Mouse (Mus musculus) MEL (cell line): ENCODE results near the gene Nck1. TPM values are rescaled to one million over a fixed set of nuclear protein-coding genes. Genes with fewer than 3 reads are reported as not detected.

Source experiments
- DNase-seq: peaks from one replicate; pipeline ENCODE4 v3.0.0; 2011; ENCODE audit warnings: low read depth, low spot score
- H3K27ac ChIP-seq: 2 replicates; pipeline ENCODE4 v1.5.1; 2012; ENCODE audit warnings: low read depth, mild to moderate bottlenecking, control low read depth, low read length, moderate library complexity; ENCODE audit not compliant: control insufficient read depth
- H3K27me3 ChIP-seq, 2 experiments: fragments of 150-350 bp in 1 of 2; sonication (generic) in 1 of 2; 2 replicates each; pipeline ENCODE4 v1.6.1; 2012; ENCODE audit warnings: low read length in 2 of 2, mild to moderate bottlenecking in 2 of 2, improper control_type of control experiment in 1 of 2, moderate library complexity in 1 of 2; ENCODE audit not compliant: insufficient read depth in 2 of 2, control insufficient read depth in 1 of 2
- H3K36me3 ChIP-seq, 2 experiments: 2 replicates each; pipeline ENCODE4 v1.6.1; 2012 to 2014; ENCODE audit warnings: low read length in 2 of 2, improper control_type of control experiment in 1 of 2, inconsistent platforms in 1 of 2, mild to moderate bottlenecking in 1 of 2; ENCODE audit not compliant: insufficient read depth in 2 of 2, control insufficient read depth in 1 of 2
- H3K4me1 ChIP-seq, 2 experiments: fragments of 150-350 bp in 1 of 2; sonication (generic) in 1 of 2; 2 replicates each; pipeline ENCODE4 v1.6.1; 2012; ENCODE audit warnings: low read length in 2 of 2, improper control_type of control experiment in 1 of 2, mild to moderate bottlenecking in 1 of 2; ENCODE audit not compliant: insufficient read depth in 2 of 2, control insufficient read depth in 1 of 2
- H3K4me3 ChIP-seq, 2 experiments: fragments of 150-350 bp in 1 of 2; sonication (generic) in 1 of 2; 2 replicates each; pipeline ENCODE4 v1.5.1; 2012; ENCODE audit warnings: low read depth in 2 of 2, low read length in 2 of 2, mild to moderate bottlenecking in 2 of 2, moderate library complexity in 2 of 2, control low read depth in 1 of 2, improper control_type of control experiment in 1 of 2; ENCODE audit not compliant: control insufficient read depth in 1 of 2, insufficient read depth in 1 of 2
- H3K79me2 ChIP-seq: 2 replicates; pipeline ENCODE4 v1.6.1; 2012; ENCODE audit warnings: mild to moderate bottlenecking, low read length, moderate library complexity; ENCODE audit not compliant: control insufficient read depth, poor library complexity, insufficient read depth
- H3K9ac ChIP-seq: 2 replicates; pipeline ENCODE4 v1.6.1; 2012; ENCODE audit warnings: low read depth, mild to moderate bottlenecking, control low read depth, low read length, moderate library complexity; ENCODE audit not compliant: control insufficient read depth, poor library complexity, severe bottlenecking
- H3K9me3 ChIP-seq: fragments of 150-350 bp; sonication (generic); replicated peaks from 2 replicates; pipeline ENCODE4 v1.6.1; 2012; ENCODE audit warnings: mild to moderate bottlenecking, low read length, improper control_type of control experiment, moderate library complexity; ENCODE audit not compliant: insufficient read depth
- BHLHE40 ChIP-seq: IDR thresholded peaks from 2 replicates; pipeline ENCODE4 v1.6.1; 2012; ENCODE audit warnings: low read depth, mild to moderate bottlenecking, inconsistent platforms, low read length, improper control_type of control experiment, borderline replicate concordance
- CHD1 ChIP-seq: IDR thresholded peaks from 2 replicates; pipeline ENCODE4 v1.6.1; 2012; ENCODE audit warnings: low read depth, mild to moderate bottlenecking, inconsistent platforms, low read length, improper control_type of control experiment
- CHD2 ChIP-seq: IDR thresholded peaks from 2 replicates; pipeline ENCODE4 v1.6.1; 2011; ENCODE audit warnings: low read length, improper control_type of control experiment
- E2F4 ChIP-seq: IDR thresholded peaks from 2 replicates; pipeline ENCODE4 v1.6.1; 2011; ENCODE audit warnings: low read depth, low read length, improper control_type of control experiment, borderline replicate concordance
- ELF1 ChIP-seq: IDR thresholded peaks from 2 replicates; pipeline ENCODE4 v1.6.1; 2014; ENCODE audit warnings: low read depth, mild to moderate bottlenecking, inconsistent platforms, low read length, improper control_type of control experiment, moderate library complexity
- ETS1 ChIP-seq: IDR thresholded peaks from 2 replicates; pipeline ENCODE4 v1.6.1; 2012; ENCODE audit warnings: low read depth, mild to moderate bottlenecking, inconsistent platforms, low read length, improper control_type of control experiment, moderate library complexity
- GABPA ChIP-seq: IDR thresholded peaks from 2 replicates; pipeline ENCODE4 v1.6.1; 2012; ENCODE audit warnings: low read depth, mild to moderate bottlenecking, inconsistent platforms, low read length, improper control_type of control experiment, moderate library complexity
- GATA1 ChIP-seq: IDR thresholded peaks from 2 replicates; pipeline ENCODE4 v1.6.1; 2011; ENCODE audit warnings: low read depth, low read length, improper control_type of control experiment
- MAFK ChIP-seq: IDR thresholded peaks from 2 replicates; pipeline ENCODE4 v1.6.1; 2011; ENCODE audit warnings: low read depth, mild to moderate bottlenecking, low read length, improper control_type of control experiment, borderline replicate concordance
- MAZ ChIP-seq: IDR thresholded peaks from 2 replicates; pipeline ENCODE4 v1.6.1; 2012; ENCODE audit warnings: low read depth, mild to moderate bottlenecking, inconsistent platforms, low read length, improper control_type of control experiment
- MEF2A ChIP-seq: IDR thresholded peaks from 2 replicates; pipeline ENCODE4 v1.6.1; 2014; ENCODE audit warnings: low read depth, mild to moderate bottlenecking, inconsistent platforms, low read length, improper control_type of control experiment; ENCODE audit not compliant: poor library complexity, insufficient replicate concordance, severe bottlenecking; ENCODE audit errors: extremely low read depth
- MXI1 ChIP-seq: IDR thresholded peaks from 2 replicates; pipeline ENCODE4 v1.6.1; 2011; ENCODE audit warnings: mild to moderate bottlenecking, low read depth, low read length, improper control_type of control experiment
- POLR2AphosphoS5 ChIP-seq: IDR thresholded peaks from 2 replicates; pipeline ENCODE4 v1.6.1; 2012; ENCODE audit warnings: low read depth, borderline replicate concordance, mild to moderate bottlenecking, inconsistent platforms, low read length, moderate library complexity, mixed read lengths
- RCOR1 ChIP-seq: IDR thresholded peaks from 2 replicates; pipeline ENCODE4 v1.6.1; 2012; ENCODE audit warnings: low read depth, mild to moderate bottlenecking, inconsistent platforms, low read length, improper control_type of control experiment
- SIN3A ChIP-seq: IDR thresholded peaks from 2 replicates; pipeline ENCODE4 v1.6.1; 2012; ENCODE audit warnings: low read length, improper control_type of control experiment, inconsistent platforms
- TAL1 ChIP-seq: IDR thresholded peaks from 2 replicates; pipeline ENCODE4 v1.6.1; 2012; ENCODE audit warnings: mild to moderate bottlenecking, inconsistent platforms, low read length, moderate library complexity, mixed read lengths
- UBTF ChIP-seq: IDR thresholded peaks from 2 replicates; pipeline ENCODE4 v1.6.1; 2012; ENCODE audit warnings: low read depth, mild to moderate bottlenecking, inconsistent platforms, low read length, improper control_type of control experiment, moderate library complexity, borderline replicate concordance; ENCODE audit not compliant: insufficient read depth
- USF1 ChIP-seq: IDR thresholded peaks from 2 replicates; pipeline ENCODE4 v1.6.1; 2014; ENCODE audit warnings: low read depth, mild to moderate bottlenecking, inconsistent platforms, low read length, improper control_type of control experiment, moderate library complexity
- ZMIZ1 ChIP-seq: IDR thresholded peaks from 2 replicates; pipeline ENCODE4 v1.6.1; 2012; ENCODE audit warnings: low read depth, mild to moderate bottlenecking, inconsistent platforms, low read length, improper control_type of control experiment, moderate library complexity
- polyA plus RNA-seq, 2 experiments: library from polyadenylated mRNA; stranded (reverse) in 1 of 2; unstranded in 1 of 2; fragments of >175 nt in 1 of 2; fragments of >200 nt in 1 of 2; gene quantifications; 2 replicates each; pipeline versions ENCODE4 v1.2.1 to v1.2.4; 2012; ENCODE audit warnings: low replicate concordance in 2 of 2, low read depth in 1 of 2; ENCODE audit not compliant: insufficient read length in 2 of 2, insufficient read depth in 1 of 2, missing spikeins in 1 of 2
- total RNA-seq: library from RNA; depleted of rRNA; stranded (reverse); fragments of 300-350 nt; gene quantifications from 2 replicates; pipeline ENCODE4 v1.2.3, GENCODE M21; 2012

The Nck1 gene
- total and polyA plus RNA-seq, 3 experiments: 21.8 to 24.3 TPM; not detected in 1

DNA sequence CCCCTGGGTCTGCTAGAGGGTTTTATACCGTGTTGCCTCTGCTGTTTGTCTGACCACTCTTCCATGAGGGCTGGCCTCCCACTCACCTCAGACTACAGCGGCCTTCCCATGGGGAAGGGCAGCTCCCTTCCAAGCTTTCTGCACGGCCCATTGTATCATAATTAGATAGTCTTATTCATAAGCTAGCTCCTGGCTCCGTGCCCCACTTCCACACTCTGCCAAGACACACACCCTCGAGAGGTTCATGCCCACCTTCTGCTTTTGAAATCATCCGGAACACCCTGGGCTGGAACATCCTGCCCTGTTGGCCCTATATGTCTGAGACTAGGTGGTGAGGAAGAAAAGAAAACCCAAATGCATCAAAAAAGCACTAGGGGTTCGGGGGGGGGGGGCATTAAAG lies 78.3 kb downstream of the Nck1 start:
- Histone ChIP-seq H3K9ac (no peak overlapping the region), H3K79me2 (no peaks in the 10 kb centered on the region), H3K4me3 (no peak overlapping the region), H3K27me3 (no peaks in the 10 kb centered on the region), H3K36me3 (no peaks in the 10 kb centered on the region), H3K9me3 (no peaks in the 10 kb centered on the region), H3K4me1 (no peaks in the 10 kb centered on the region), H3K27ac (no peak overlapping the region)
- TF ChIP-seq ETS1: no peak
- TF ChIP-seq MEF2A: no peak
- no peak for TF ChIP-seq CHD2
- no peak for TF ChIP-seq GABPA
- TF ChIP-seq MAZ: no peak
- no peak for TF ChIP-seq GATA1
- TF ChIP-seq TAL1: no peak
- TF ChIP-seq POLR2AphosphoS5: no peak
- no peak for TF ChIP-seq BHLHE40
- no peak for TF ChIP-seq MAFK
- no peak for DNase-seq

DNA sequence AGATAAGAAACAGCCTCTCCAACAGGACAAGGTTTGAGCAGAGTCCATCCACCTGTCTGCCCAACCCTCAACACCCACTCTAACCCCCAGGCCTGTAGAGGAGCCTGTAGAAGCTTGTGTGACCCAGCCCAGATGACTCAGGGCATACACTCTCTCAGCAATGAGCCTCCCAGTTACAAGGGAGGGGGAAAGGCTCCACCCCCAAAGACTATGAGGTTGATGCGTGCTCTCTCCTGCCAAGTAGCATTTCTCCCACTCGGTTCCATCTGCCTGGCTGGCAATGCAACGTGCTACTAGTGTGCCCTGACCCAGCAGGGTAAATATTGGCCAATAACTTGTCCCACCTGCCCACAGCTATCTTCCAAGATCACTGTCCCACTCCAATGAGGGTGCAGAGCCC lies 79.2 kb downstream of the Nck1 start:
- no peaks in the 10 kb centered on the region for H3K4me1 ChIP-seq
- no peak for DNase-seq
- no peaks in the 10 kb centered on the region for H3K36me3 ChIP-seq
- no peaks in the 10 kb centered on the region for H3K9me3 ChIP-seq
- H3K4me3 ChIP-seq: no peak overlapping the region
- no peak overlapping the region for H3K9ac ChIP-seq
- H3K79me2 ChIP-seq: no peaks in the 10 kb centered on the region
- no peak for TF ChIP-seq ZMIZ1
- no peak for TF ChIP-seq SIN3A
- TF ChIP-seq CHD1: no peak
- no peak for TF ChIP-seq RCOR1
- no peak for TF ChIP-seq MAFK
- TF ChIP-seq UBTF: no peak
- no peak for TF ChIP-seq E2F4
- no peak for TF ChIP-seq ELF1
- TF ChIP-seq USF1: no peak
- no peak for TF ChIP-seq MXI1
- no peaks in the 10 kb centered on the region for H3K27me3 ChIP-seq
- H3K27ac ChIP-seq: no peak overlapping the region
